Mouse (Mus musculus) intestine, postnatal 0 days (tissue): ENCODE data around the gene Apeh. TPM values are rescaled to one million over a fixed set of nuclear protein-coding genes. Genes with fewer than 3 reads are reported as not detected.
"Not testable (repeated sequence)": the region's sequence is repeated elsewhere in the genome, so short reads cannot be mapped to it uniquely, and the experiment has no call there.

Experiments
- ATAC-seq: fragments of 200-750 bp; cut with Nextera tagmentation; 2 replicates; pipeline ENCODE4 v1.8.0; 2017; ENCODE audit warnings: mild to moderate bottlenecking, moderate TSS enrichment, moderate library complexity
- H3K27ac ChIP-seq: fragments of 300-500 bp; sonication (generic); 2 replicates; pipeline ENCODE4 v1.5.1; 2014; ENCODE audit warnings: mild to moderate bottlenecking, low read depth, low read length, moderate library complexity
- H3K27me3 ChIP-seq: fragments of 300-500 bp; sonication (generic); replicated peaks from 2 replicates; pipeline ENCODE4 v1.6.1; 2014; ENCODE audit warnings: low read length, mixed read lengths; ENCODE audit not compliant: control insufficient read depth, insufficient read depth
- H3K36me3 ChIP-seq: fragments of 300-500 bp; sonication (generic); 2 replicates; pipeline ENCODE4 v1.6.1; 2014; ENCODE audit warnings: mild to moderate bottlenecking, moderate library complexity; ENCODE audit not compliant: control insufficient read depth, insufficient read depth
- H3K4me1 ChIP-seq: fragments of 300-500 bp; sonication (generic); replicated peaks from 2 replicates; pipeline ENCODE4 v1.6.1; 2014; ENCODE audit warnings: antibody characterized with exemption, low read length, mixed read lengths; ENCODE audit not compliant: control insufficient read depth, insufficient read depth
- H3K4me2 ChIP-seq: fragments of 300-500 bp; sonication (generic); replicated peaks from 2 replicates; pipeline ENCODE4 v1.6.1; 2014; ENCODE audit warnings: low read depth, mild to moderate bottlenecking, moderate library complexity
- H3K4me3 ChIP-seq: fragments of 300-500 bp; sonication (generic); 2 replicates; pipeline ENCODE4 v1.5.1; 2014; ENCODE audit warnings: low read depth, low read length
- H3K9ac ChIP-seq: fragments of 300-500 bp; sonication (generic); 2 replicates; pipeline ENCODE4 v1.6.1; 2014; ENCODE audit warnings: mild to moderate bottlenecking, low read depth, low read length
- H3K9me3 ChIP-seq: fragments of 300-500 bp; sonication (generic); 2 replicates; pipeline ENCODE4 v1.6.1; 2016; ENCODE audit warnings: mixed run types; ENCODE audit not compliant: control insufficient read depth
- CTCF ChIP-seq: sonication (generic); IDR thresholded peaks from 2 replicates; pipeline ENCODE4 v1.5.1; 2016; ENCODE audit warnings: low read depth, mild to moderate bottlenecking, control low read depth, antibody characterized with exemption, moderate library complexity
- WGBS: fragments of 180-500 bp; shearing (Covaris S2); extraction: QIAGEN DNeasy Blood & Tissue Kit; methylation state at CpG from one replicate; pipeline ENCODE4 v1.1.7; 2014; 5-methylcytosine and 5-hydroxymethylcytosine counted together
- polyA plus RNA-seq: library from polyadenylated mRNA; unstranded; fragments of >200 nt; fragmentation: Nextera tagmentation; extraction: Ambion mirVana; gene quantifications from 2 replicates; pipeline ENCODE4 v1.2.1, GENCODE M21; 2015

Gene Apeh
- polyA plus RNA-seq, 1 experiment from 2014 or later = 82.6 TPM

GRCm38 (mm10) chr9:108137523-108137922 is 43.1 kb upstream of the Apeh start:
- Histone ChIP-seq H3K27ac (no peak overlapping the region), H3K4me2 (no peak overlapping the region), H3K4me3 (no peak overlapping the region), H3K9me3 (no peaks in the 10 kb centered on the region), H3K27me3 (no peaks in the 10 kb centered on the region), H3K4me1 (no peaks in the 10 kb centered on the region), H3K36me3 (no peaks in the 10 kb centered on the region), H3K9ac (no peak overlapping the region)
- WGBS = 29% methylated on average over 17 of the region's 17 CpGs
- ATAC-seq = no peak
- no peak for TF ChIP-seq CTCF

GRCm38 (mm10) chr9:108136930-108137462 is 42.6 kb upstream of the Apeh start:
- Histone ChIP-seq H3K9ac (no peak overlapping the region), H3K36me3 (no peaks in the 10 kb centered on the region), H3K9me3 (no peaks in the 10 kb centered on the region), H3K4me1 (no peaks in the 10 kb centered on the region), H3K4me2 (no peak overlapping the region), H3K27me3 (no peaks in the 10 kb centered on the region), H3K4me3 (no peak overlapping the region), H3K27ac (no peak overlapping the region)
- WGBS = 71% methylated on average over 6 of the region's 6 CpGs
- ATAC-seq = no peak
- TF ChIP-seq CTCF = no peak

- no peaks in the 10 kb centered on the region for H3K4me1 ChIP-seq
Observed at GRCm38 (mm10) chr9:108136225-108136624, 41.8 kb upstream of the Apeh start.

GRCm38 (mm10) chr9:108135679-108136078 is 41.3 kb upstream of the Apeh start:
- not testable (repeated sequence) for H3K9me3 ChIP-seq, H3K9ac ChIP-seq, ATAC-seq, H3K27ac ChIP-seq, H3K4me1 ChIP-seq, H3K27me3 ChIP-seq, H3K4me3 ChIP-seq, H3K36me3 ChIP-seq, H3K4me2 ChIP-seq
- 89% methylated on average over 3 of the region's 3 CpGs for WGBS

More at GRCm38 (mm10) chr9:108136225-108136624, 41.8 kb upstream of the Apeh start:
- H3K4me3 ChIP-seq = no peak overlapping the region
- no peaks in the 10 kb centered on the region for H3K9me3 ChIP-seq
- no peak overlapping the region for H3K27ac ChIP-seq
- no peaks in the 10 kb centered on the region for H3K27me3 ChIP-seq
- peak; percentile 69 for TF ChIP-seq CTCF
- WGBS = 70% methylated on average over 1 of the region's 1 CpGs
- no peak for ATAC-seq
- H3K4me2 ChIP-seq = no peak overlapping the region
- H3K9ac ChIP-seq = no peak overlapping the region
- no peaks in the 10 kb centered on the region for H3K36me3 ChIP-seq

DNA sequence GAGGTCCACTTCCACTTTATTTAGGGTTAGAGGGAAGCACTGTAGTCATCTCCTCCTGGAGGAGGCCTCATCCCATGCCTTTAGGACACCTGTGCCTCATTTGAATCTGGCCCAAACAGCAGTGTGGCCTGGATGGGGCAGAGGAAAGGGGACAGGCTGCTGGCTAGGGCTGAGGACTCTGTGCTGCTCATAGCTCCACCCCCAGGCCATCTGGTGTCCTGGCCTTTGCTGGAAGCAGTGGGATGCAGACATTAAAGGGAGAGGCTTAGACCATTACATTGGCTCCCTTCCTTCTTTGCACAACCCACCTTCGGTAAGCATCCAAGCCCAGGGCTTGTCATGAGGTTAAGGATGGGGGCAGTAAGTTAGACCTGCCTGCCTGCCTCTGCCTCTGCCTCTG is 39.1 kb upstream of the Apeh start:
- no peak for ATAC-seq
- TF ChIP-seq CTCF = 0 out of 2 replicates have a peak, but pooled peaks have one; percentile 10
- no peaks in the 10 kb centered on the region for H3K9me3 ChIP-seq
- WGBS = 55% methylated on average over 1 of the region's 1 CpGs
- H3K27me3 ChIP-seq = no peaks in the 10 kb centered on the region
- no peak overlapping the region for H3K4me3 ChIP-seq
- no peaks in the 10 kb centered on the region for H3K36me3 ChIP-seq
- no peaks in the 10 kb centered on the region for H3K4me1 ChIP-seq
- no peak overlapping the region for H3K4me2 ChIP-seq
- no peak overlapping the region for H3K27ac ChIP-seq
- no peak overlapping the region for H3K9ac ChIP-seq

DNA sequence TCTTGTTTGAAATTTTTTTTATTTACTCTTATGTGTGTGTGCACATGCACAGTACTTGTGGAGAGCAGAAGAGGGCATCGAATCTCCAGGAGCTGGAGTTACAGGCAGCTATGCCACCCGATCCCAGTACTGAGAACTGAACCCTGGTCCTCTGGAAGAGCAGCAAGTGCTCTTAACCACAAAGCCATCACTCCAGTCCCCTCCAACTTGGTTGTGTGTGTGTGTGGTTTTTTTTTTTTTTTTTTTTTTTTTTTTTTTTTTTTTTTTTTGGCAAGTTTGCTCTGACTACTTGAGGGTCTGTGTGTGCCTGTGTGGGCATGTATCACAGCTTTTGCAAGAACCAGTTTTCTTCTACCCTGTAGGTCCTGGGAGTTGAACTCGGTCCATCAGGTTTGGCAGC is 38.0 kb upstream of the Apeh start:
- Histone ChIP-seq H3K9ac (no peak overlapping the region), H3K36me3 (no peaks in the 10 kb centered on the region), H3K4me3 (no peak overlapping the region), H3K27me3 (no peaks in the 10 kb centered on the region), H3K9me3 (no peaks in the 10 kb centered on the region), H3K4me1 (no peaks in the 10 kb centered on the region), H3K4me2 (no peak overlapping the region), H3K27ac (no peak overlapping the region)
- WGBS = 94% methylated on average over 3 of the region's 3 CpGs
- no peak for ATAC-seq
- TF ChIP-seq CTCF = no peak

- no peak for ATAC-seq
- no peak overlapping the region for H3K27ac ChIP-seq
- TF ChIP-seq CTCF = no peak
- H3K9ac ChIP-seq = no peak overlapping the region
- 0 out of 2 replicates have a peak, but pooled peaks cover under 1% of the 10 kb centered on the region for H3K4me1 ChIP-seq
- WGBS = 81% methylated on average over 5 of the region's 5 CpGs
- H3K4me3 ChIP-seq = no peak overlapping the region
- no peak overlapping the region for H3K4me2 ChIP-seq
- H3K27me3 ChIP-seq = no peaks in the 10 kb centered on the region
- H3K9me3 ChIP-seq = no peaks in the 10 kb centered on the region
- H3K36me3 ChIP-seq = no peaks in the 10 kb centered on the region
Observed at GRCm38 (mm10) chr9:108131502-108131901, 37.1 kb upstream of the Apeh start.
